Mouse (Mus musculus): Measurements from ENCODE around the gene Pabpc1l. TPM values are rescaled to one million over a fixed set of nuclear protein-coding genes. Genes with fewer than 3 reads are reported as not detected.

Pabpc1l gene
- polyA plus RNA-seq, 1 experiment: 1.5 TPM

DNA sequence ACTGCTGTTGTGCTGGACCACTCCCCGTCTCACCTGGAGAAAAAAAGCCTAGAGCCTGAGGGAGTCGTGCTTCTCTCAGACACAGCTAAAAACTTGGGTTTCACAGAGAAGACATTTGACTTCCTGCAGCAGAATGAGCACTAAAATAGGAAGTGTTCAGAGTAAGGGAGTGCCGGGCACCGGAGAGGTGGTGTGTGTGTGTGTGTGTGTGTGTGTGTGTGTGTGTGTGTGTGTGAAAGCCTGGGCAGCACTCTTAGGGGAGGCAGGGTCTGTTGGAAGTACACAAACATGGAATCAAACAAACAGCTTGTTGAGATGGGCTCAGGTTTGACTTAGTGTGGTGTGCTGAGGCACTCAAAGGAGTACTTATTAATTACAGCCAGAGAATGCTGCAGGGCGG, 49.8 kb downstream of the Pabpc1l start:
- TF ChIP-seq POLR2AphosphoS2 (IDR thresholded peaks at IDR 0.05; ENCODE audit: insufficient read length, low read depth): no peak
- TF ChIP-seq REST (IDR thresholded peaks at IDR 0.05; ENCODE audit: insufficient read depth, insufficient read length): no peak
- no peak for TF ChIP-seq USF1 (IDR thresholded peaks at IDR 0.05; ENCODE audit: low read depth)
- TF ChIP-seq E2F4 (IDR thresholded peaks at IDR 0.05; ENCODE audit: insufficient read depth): no peak
- TF ChIP-seq MYOG (IDR thresholded peaks at IDR 0.05; ENCODE audit: control insufficient read depth in 1 of 3, insufficient read depth in 1 of 3, insufficient read length in 2 of 3, low read depth in 2 of 3): no peak
- TF ChIP-seq TCF3 (IDR thresholded peaks at IDR 0.05; ENCODE audit: insufficient read length, low read depth): no peak
- TF ChIP-seq TCF12 (IDR thresholded peaks at IDR 0.05; ENCODE audit: insufficient read depth, poor library complexity, severe bottlenecking): no peak
- no peak for TF ChIP-seq POLR2A (IDR thresholded peaks at IDR 0.05; ENCODE audit: insufficient read length, low read depth)
- TF ChIP-seq CEBPB (IDR thresholded peaks at IDR 0.05; ENCODE audit: insufficient read depth, poor library complexity, severe bottlenecking): no peak
- no peak for TF ChIP-seq SRF (IDR thresholded peaks at IDR 0.05; ENCODE audit: control insufficient read depth, insufficient read length, low read depth)
- no peak for TF ChIP-seq MYOD1 (IDR thresholded peaks at IDR 0.05; ENCODE audit: control insufficient read depth in 1 of 3, insufficient read length in 2 of 3, low read depth in 2 of 3)
- TF ChIP-seq MAX (IDR thresholded peaks at IDR 0.05; ENCODE audit: low read depth): no peak
- Histone ChIP-seq H3K36me3 (ENCODE audit: control insufficient read depth, insufficient read depth) (no peaks in the 10 kb centered on the region), H3ac (ENCODE audit: control insufficient read depth, insufficient read length) (no peak overlapping the region), H3K27me3 (ENCODE audit: control insufficient read depth, insufficient read depth, insufficient read length) (no peaks in the 10 kb centered on the region), H3K4me2 (ENCODE audit: low read depth) (peak overlapping the region; percentile 81), H3K79me2 (ENCODE audit: control insufficient read depth, insufficient read depth) (peaks cover 33% of the 10 kb centered on the region), H3K4me3 (peak overlapping the region; percentile 63)

DNA sequence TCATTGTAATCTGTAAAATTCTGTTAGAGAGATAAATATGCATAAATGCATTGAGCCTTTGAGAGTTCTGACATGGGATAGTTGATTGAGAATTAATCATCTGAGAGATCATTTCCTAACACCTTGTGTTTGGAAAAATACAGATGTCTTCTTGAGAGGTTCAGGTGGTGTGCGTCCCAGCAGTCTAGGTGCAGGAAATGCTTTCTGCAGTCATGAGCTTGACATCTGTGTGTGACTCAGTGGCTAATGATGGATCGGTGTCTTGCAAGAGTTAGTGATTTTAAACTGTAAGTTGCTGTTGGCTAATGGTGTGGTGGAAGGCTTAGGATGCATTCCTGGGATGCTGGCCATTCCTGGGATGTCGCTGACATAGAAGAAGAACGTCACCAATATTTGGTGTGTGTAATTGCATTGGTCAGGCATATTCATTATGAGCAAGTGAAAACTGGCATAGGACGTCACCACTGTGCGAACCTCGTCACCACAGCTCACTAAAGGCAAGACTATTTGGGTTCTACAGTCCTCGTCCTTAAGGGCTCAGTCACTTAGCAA, 51.7 kb downstream of the Pabpc1l start:
- H3K4me2 ChIP-seq (ENCODE audit: low read depth): no peak overlapping the region
- H3K4me3 ChIP-seq: no peak overlapping the region
- TF ChIP-seq REST (IDR thresholded peaks at IDR 0.05; ENCODE audit: insufficient read depth, insufficient read length): no peak
- no peak overlapping the region for H3ac ChIP-seq (ENCODE audit: control insufficient read depth, insufficient read length)
- peaks cover 9% of the 10 kb centered on the region for H3K36me3 ChIP-seq (ENCODE audit: control insufficient read depth, insufficient read depth)
- H3K27me3 ChIP-seq (ENCODE audit: control insufficient read depth, insufficient read depth, insufficient read length): no peaks in the 10 kb centered on the region
- H3K79me2 ChIP-seq (ENCODE audit: control insufficient read depth, insufficient read depth): peaks cover 32% of the 10 kb centered on the region

- no peak overlapping the region for H3ac ChIP-seq (ENCODE audit: control insufficient read depth, insufficient read length)
- no peaks in the 10 kb centered on the region for H3K27me3 ChIP-seq (ENCODE audit: control insufficient read depth, insufficient read depth, insufficient read length)
- peaks cover 32% of the 10 kb centered on the region for H3K79me2 ChIP-seq (ENCODE audit: control insufficient read depth, insufficient read depth)
- H3K4me2 ChIP-seq (ENCODE audit: low read depth): no peak overlapping the region
- TF ChIP-seq POLR2A (IDR thresholded peaks at IDR 0.05; ENCODE audit: insufficient read length, low read depth): no peak
- no peak overlapping the region for H3K4me3 ChIP-seq
- H3K36me3 ChIP-seq (ENCODE audit: control insufficient read depth, insufficient read depth): peaks cover 17% of the 10 kb centered on the region
Measured at GRCm38 (mm10) chr2:164077875-164078274, 52.6 kb downstream of the Pabpc1l start.

DNA sequence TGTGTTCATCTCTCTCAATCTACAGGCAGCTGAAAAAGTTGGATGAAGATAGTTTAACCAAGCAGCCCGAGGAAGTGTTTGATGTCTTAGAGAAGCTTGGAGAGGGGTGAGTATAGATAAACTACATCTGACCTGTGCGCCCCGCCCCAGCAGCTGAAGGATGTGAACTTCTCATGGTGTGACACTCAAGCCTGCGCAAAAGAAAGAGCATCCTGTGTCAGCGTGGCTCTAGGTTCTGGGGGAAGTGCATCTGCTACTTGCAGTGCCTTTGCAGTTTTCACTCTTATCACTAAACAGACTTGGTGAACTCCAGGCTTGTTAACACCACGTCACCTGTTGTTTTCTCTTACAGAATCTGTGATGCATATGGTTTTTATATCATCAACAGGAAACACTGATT, 54.2 kb downstream of the Pabpc1l start:
- Histone ChIP-seq H3K36me3 (ENCODE audit: control insufficient read depth, insufficient read depth) (peaks cover 25% of the 10 kb centered on the region), H3K27me3 (ENCODE audit: control insufficient read depth, insufficient read depth, insufficient read length) (no peaks in the 10 kb centered on the region), H3K79me2 (ENCODE audit: control insufficient read depth, insufficient read depth) (peaks cover 28% of the 10 kb centered on the region), H3ac (ENCODE audit: control insufficient read depth, insufficient read length) (no peak overlapping the region), H3K4me2 (ENCODE audit: low read depth) (no peak overlapping the region), H3K4me3 (no peak overlapping the region)
- TF ChIP-seq MAX (IDR thresholded peaks at IDR 0.05; ENCODE audit: low read depth): no peak
- TF ChIP-seq TCF3 (IDR thresholded peaks at IDR 0.05; ENCODE audit: insufficient read length, low read depth): no peak
- TF ChIP-seq REST (IDR thresholded peaks at IDR 0.05; ENCODE audit: insufficient read depth, insufficient read length): no peak
- no peak for TF ChIP-seq E2F4 (IDR thresholded peaks at IDR 0.05; ENCODE audit: insufficient read depth)
- no peak for TF ChIP-seq MYOG (IDR thresholded peaks at IDR 0.05; ENCODE audit: control insufficient read depth in 1 of 3, insufficient read depth in 1 of 3, insufficient read length in 2 of 3, low read depth in 2 of 3)
- TF ChIP-seq TCF12 (IDR thresholded peaks at IDR 0.05; ENCODE audit: insufficient read depth, poor library complexity, severe bottlenecking): no peak
- TF ChIP-seq USF1 (IDR thresholded peaks at IDR 0.05; ENCODE audit: low read depth): no peak
- TF ChIP-seq MYOD1 (IDR thresholded peaks at IDR 0.05; ENCODE audit: control insufficient read depth in 1 of 3, insufficient read length in 2 of 3, low read depth in 2 of 3): no peak
- no peak for TF ChIP-seq CEBPB (IDR thresholded peaks at IDR 0.05; ENCODE audit: insufficient read depth, poor library complexity, severe bottlenecking)
- TF ChIP-seq SRF (IDR thresholded peaks at IDR 0.05; ENCODE audit: control insufficient read depth, insufficient read length, low read depth): no peak
- TF ChIP-seq POLR2AphosphoS2 (IDR thresholded peaks at IDR 0.05; ENCODE audit: insufficient read length, low read depth): no peak
- no peak for TF ChIP-seq POLR2A (IDR thresholded peaks at IDR 0.05; ENCODE audit: insufficient read length, low read depth)

GRCm38 (mm10) chr2:164081577-164081976, 56.3 kb downstream of the Pabpc1l start:
- Histone ChIP-seq H3ac (ENCODE audit: control insufficient read depth, insufficient read length) (no peak overlapping the region), H3K79me2 (ENCODE audit: control insufficient read depth, insufficient read depth) (peaks cover 15% of the 10 kb centered on the region), H3K36me3 (ENCODE audit: control insufficient read depth, insufficient read depth) (peaks cover 39% of the 10 kb centered on the region), H3K4me2 (ENCODE audit: low read depth) (no peak overlapping the region), H3K27me3 (ENCODE audit: control insufficient read depth, insufficient read depth, insufficient read length) (no peaks in the 10 kb centered on the region), H3K4me3 (no peak overlapping the region)
- TF ChIP-seq MYOD1 (IDR thresholded peaks at IDR 0.05; ENCODE audit: control insufficient read depth in 1 of 3, insufficient read length in 2 of 3, low read depth in 2 of 3) (no peak), TCF3 (IDR thresholded peaks at IDR 0.05; ENCODE audit: insufficient read length, low read depth) (no peak), MAX (IDR thresholded peaks at IDR 0.05; ENCODE audit: low read depth) (no peak), REST (IDR thresholded peaks at IDR 0.05; ENCODE audit: insufficient read depth, insufficient read length) (no peak), POLR2AphosphoS2 (IDR thresholded peaks at IDR 0.05; ENCODE audit: insufficient read length, low read depth) (no peak), USF1 (IDR thresholded peaks at IDR 0.05; ENCODE audit: low read depth) (no peak), POLR2A (IDR thresholded peaks at IDR 0.05; ENCODE audit: insufficient read length, low read depth) (no peak), SRF (IDR thresholded peaks at IDR 0.05; ENCODE audit: control insufficient read depth, insufficient read length, low read depth) (no peak), TCF12 (IDR thresholded peaks at IDR 0.05; ENCODE audit: insufficient read depth, poor library complexity, severe bottlenecking) (no peak), CEBPB (IDR thresholded peaks at IDR 0.05; ENCODE audit: insufficient read depth, poor library complexity, severe bottlenecking) (no peak)

Measured in myocyte (in vitro differentiated cells).